Mouse (Mus musculus) forebrain, embryonic 11.5 days (tissue): ENCODE results near the gene Jmjd1c. TPM values are rescaled to one million over a fixed set of nuclear protein-coding genes. Genes with fewer than 3 reads are reported as not detected.

Experiments used
- ATAC-seq: fragments of 200-750 bp; cut with Nextera tagmentation; replicated peaks from 2 replicates; pipeline ENCODE4 v1.8.0; 2017; ENCODE audit warnings: moderate TSS enrichment; ENCODE audit not compliant: low FRiP score
- DNase-seq: peaks from one replicate; pipeline ENCODE4 v3.0.0-alpha.2; 2017; ENCODE audit warnings: low spot score
- H3K27ac ChIP-seq: fragments of 300-500 bp; sonication (generic); 2 replicates; pipeline ENCODE4 v1.5.1; 2014; ENCODE audit warnings: low read depth, low read length
- H3K27me3 ChIP-seq: fragments of 300-500 bp; sonication (generic); 2 replicates; pipeline ENCODE4 v1.6.1; 2014; ENCODE audit warnings: mild to moderate bottlenecking, low read length, mixed read lengths; ENCODE audit not compliant: control insufficient read depth, insufficient read depth
- H3K36me3 ChIP-seq: fragments of 300-500 bp; sonication (generic); 2 replicates; pipeline ENCODE4 v1.6.1; 2014; ENCODE audit warnings: mild to moderate bottlenecking, low read length, moderate library complexity, mixed read lengths; ENCODE audit not compliant: control insufficient read depth, insufficient read depth
- H3K4me1 ChIP-seq: fragments of 300-500 bp; sonication (generic); replicated peaks from 2 replicates; pipeline ENCODE4 v1.6.1; 2014; ENCODE audit warnings: low read length, mixed read lengths; ENCODE audit not compliant: control insufficient read depth, insufficient read depth
- H3K4me2 ChIP-seq: fragments of 300-500 bp; sonication (generic); 2 replicates; pipeline ENCODE4 v1.6.1; 2014; ENCODE audit warnings: low read depth, mild to moderate bottlenecking, low read length, moderate library complexity, mixed read lengths; ENCODE audit not compliant: severe bottlenecking
- H3K4me3 ChIP-seq: fragments of 300-500 bp; sonication (generic); 2 replicates; pipeline ENCODE4 v1.5.1; 2014; ENCODE audit warnings: low read depth, low read length
- H3K9ac ChIP-seq: fragments of 300-500 bp; sonication (generic); 2 replicates; pipeline ENCODE4 v1.6.1; 2014; ENCODE audit warnings: low read length
- H3K9me3 ChIP-seq: fragments of 300-500 bp; sonication (generic); 2 replicates; pipeline ENCODE4 v1.6.1; 2016; ENCODE audit warnings: low read length, mixed read lengths; ENCODE audit not compliant: control insufficient read depth
- WGBS: fragments of 180-500 bp; shearing (Covaris S2); extraction: QIAGEN DNeasy Blood & Tissue Kit; methylation state at CpG from one replicate; pipeline ENCODE4 v1.1.7; 2014; 5-methylcytosine and 5-hydroxymethylcytosine counted together
- polyA plus RNA-seq: library from polyadenylated mRNA; unstranded; fragments of >200 nt; fragmentation: Nextera tagmentation; extraction: Ambion mirVana; gene quantifications from 2 replicates; pipeline ENCODE4 v1.2.1, GENCODE M21; 2014

Jmjd1c gene
- polyA plus RNA-seq, 1 experiment from 2014 or later: 55.7 TPM

- 10% methylated on average over 10 of the region's 10 CpGs for WGBS
Observed at GRCm38 (mm10) chr10:67284311-67284710, 188.4 kb downstream of the Jmjd1c start.

GRCm38 (mm10) chr10:67284761-67285175 lies 188.8 kb downstream of the Jmjd1c start:
- DNase-seq (peak; percentile 76), ATAC-seq (peak; percentile 71)
- WGBS: under 1% methylated on average over 33 of the region's 41 CpGs
- H3K9me3 ChIP-seq: no peaks in the 10 kb centered on the region
- peak overlapping the region; percentile 85 for H3K4me3 ChIP-seq
- peak overlapping the region; percentile 88 for H3K4me2 ChIP-seq
- H3K36me3 ChIP-seq: no peaks in the 10 kb centered on the region
- H3K9ac ChIP-seq: peak overlapping the region; percentile 87
- no peaks in the 10 kb centered on the region for H3K27me3 ChIP-seq
- no peak overlapping the region for H3K27ac ChIP-seq
- H3K4me1 ChIP-seq: peaks cover 6% of the 10 kb centered on the region; the same call in 1 of the 2 replicates

More at GRCm38 (mm10) chr10:67284311-67284710, 188.4 kb downstream of the Jmjd1c start:
- no peak for ATAC-seq
- H3K27ac ChIP-seq: no peak overlapping the region
- no peaks in the 10 kb centered on the region for H3K27me3 ChIP-seq
- peak overlapping the region; percentile 87 for H3K9ac ChIP-seq
- H3K4me1 ChIP-seq: peaks cover 6% of the 10 kb centered on the region; the same call in 1 of the 2 replicates
- peak overlapping the region; percentile 85 for H3K4me3 ChIP-seq
- no peaks in the 10 kb centered on the region for H3K36me3 ChIP-seq
- DNase-seq: no peak
- H3K9me3 ChIP-seq: no peaks in the 10 kb centered on the region
- peak overlapping the region; percentile 88 for H3K4me2 ChIP-seq

- Histone ChIP-seq H3K9ac (peak within 1 kb of the TSS; percentile 87), H3K27me3 (no peaks in the 10 kb centered on the region), H3K9me3 (no peaks in the 10 kb centered on the region), H3K27ac (no peak within 1 kb of the TSS), H3K4me1 (peaks cover 6% of the 10 kb centered on the region; the same call in 1 of the 2 replicates), H3K4me3 (peak within 1 kb of the TSS; percentile 85), H3K4me2 (peak within 1 kb of the TSS; percentile 88), H3K36me3 (no peaks in the 10 kb centered on the region)
- DNase-seq (peak; percentile 95), ATAC-seq (peak; percentile 92)
- WGBS: 3% methylated on average over 43 of the region's 52 CpGs
Observed at GRCm38 (mm10) chr10:67285176-67285814, 189.4 kb downstream of the Jmjd1c start, which contains the start of gene Nrbf2. TSS of gene Nrbf2 (minus strand) at chr10:67285305.

DNA sequence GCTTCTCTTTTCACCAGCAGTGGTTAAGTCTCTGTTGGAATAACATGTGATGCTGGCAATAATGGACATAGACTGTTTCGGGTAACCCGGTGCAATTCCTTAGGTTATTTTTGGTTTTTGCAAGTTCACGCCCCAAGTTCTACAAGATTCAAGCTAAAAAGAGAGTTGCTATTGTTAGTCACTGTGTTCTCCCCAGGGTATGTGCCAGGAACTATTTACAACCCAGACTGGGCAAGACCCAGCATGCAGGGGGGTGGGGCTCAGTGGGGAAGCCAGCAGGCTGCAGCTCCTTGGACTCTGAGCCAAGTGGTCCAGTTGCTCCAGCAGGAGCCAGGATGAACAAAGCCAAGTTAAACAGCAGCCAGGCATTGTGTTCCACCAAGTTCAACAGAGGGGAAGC lies 192.0 kb downstream of the Jmjd1c start:
- Histone ChIP-seq H3K27ac (no peak overlapping the region), H3K4me2 (no peak overlapping the region), H3K9ac (no peak overlapping the region), H3K4me3 (no peak overlapping the region), H3K27me3 (no peaks in the 10 kb centered on the region), H3K4me1 (peaks cover 6% of the 10 kb centered on the region; the same call in 1 of the 2 replicates), H3K9me3 (no peaks in the 10 kb centered on the region), H3K36me3 (no peaks in the 10 kb centered on the region)
- DNase-seq (no peak), ATAC-seq (no peak)
- 81% methylated on average over 3 of the region's 3 CpGs for WGBS

DNA sequence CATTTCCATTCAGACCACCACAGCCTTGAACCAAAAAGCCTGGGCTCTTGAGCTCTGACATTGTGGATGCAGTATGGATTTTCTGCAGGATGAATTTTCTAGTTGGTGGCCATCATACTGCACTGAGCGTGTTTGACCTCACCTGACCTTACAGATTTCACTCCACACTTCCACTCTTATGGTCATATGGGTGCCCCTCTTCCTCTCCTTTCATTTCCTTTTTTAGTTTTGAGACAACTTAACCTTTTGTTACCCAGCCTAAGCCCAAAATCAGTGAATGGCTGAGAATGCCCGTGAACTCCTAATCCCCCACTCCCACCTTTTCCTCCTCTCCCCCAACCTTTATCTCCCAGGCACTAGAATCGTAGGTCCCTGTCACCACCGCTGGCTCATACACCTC lies 194.7 kb downstream of the Jmjd1c start:
- H3K9ac ChIP-seq: no peak overlapping the region
- H3K36me3 ChIP-seq: no peaks in the 10 kb centered on the region
- no peaks in the 10 kb centered on the region for H3K27me3 ChIP-seq
- ATAC-seq: no peak
- no peak overlapping the region for H3K4me3 ChIP-seq
- H3K4me1 ChIP-seq: no peaks in the 10 kb centered on the region
- no peak overlapping the region for H3K27ac ChIP-seq
- no peak overlapping the region for H3K4me2 ChIP-seq
- H3K9me3 ChIP-seq: no peaks in the 10 kb centered on the region
- WGBS: 68% methylated on average over 4 of the region's 4 CpGs
- DNase-seq: no peak

GRCm38 (mm10) chr10:67291087-67291486 lies 195.2 kb downstream of the Jmjd1c start:
- ATAC-seq (no peak), DNase-seq (no peak)
- Histone ChIP-seq H3K4me1 (no peaks in the 10 kb centered on the region), H3K36me3 (no peaks in the 10 kb centered on the region), H3K27me3 (no peaks in the 10 kb centered on the region), H3K9ac (no peak overlapping the region), H3K4me3 (no peak overlapping the region), H3K9me3 (no peaks in the 10 kb centered on the region), H3K4me2 (no peak overlapping the region), H3K27ac (no peak overlapping the region)
- WGBS: 86% methylated on average over 8 of the region's 8 CpGs

DNA sequence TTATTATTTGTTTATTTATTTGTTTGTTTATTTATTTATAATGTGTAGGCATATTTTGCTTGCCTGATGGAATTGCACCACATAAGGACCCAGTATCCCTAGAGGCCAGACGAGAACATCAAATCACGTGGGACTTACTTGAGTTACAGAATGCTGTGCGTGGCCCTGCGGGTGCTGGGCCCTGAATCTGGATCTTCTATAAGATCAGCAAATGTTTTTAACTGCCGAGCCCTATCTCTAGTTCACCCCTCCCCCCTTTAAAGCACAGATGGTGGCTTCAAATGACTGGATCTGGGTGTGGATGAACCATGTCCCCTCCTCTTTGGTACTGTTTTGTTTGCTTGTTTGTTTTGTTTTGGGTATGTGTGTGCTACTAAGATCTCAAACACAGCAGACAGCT lies 199.4 kb downstream of the Jmjd1c start:
- Histone ChIP-seq H3K9ac (no peak overlapping the region), H3K4me3 (no peak overlapping the region), H3K4me2 (no peak overlapping the region), H3K36me3 (no peaks in the 10 kb centered on the region), H3K9me3 (no peaks in the 10 kb centered on the region), H3K4me1 (no peaks in the 10 kb centered on the region), H3K27ac (no peak overlapping the region), H3K27me3 (no peaks in the 10 kb centered on the region)
- DNase-seq (no peak), ATAC-seq (no peak)
- WGBS: 88% methylated on average over 5 of the region's 5 CpGs

- Histone ChIP-seq H3K36me3 (no peaks in the 10 kb centered on the region), H3K27ac (no peak overlapping the region), H3K4me2 (no peak overlapping the region), H3K4me3 (no peak overlapping the region), H3K27me3 (no peaks in the 10 kb centered on the region), H3K9me3 (no peaks in the 10 kb centered on the region), H3K9ac (no peak overlapping the region), H3K4me1 (no peaks in the 10 kb centered on the region)
- no peak for DNase-seq
- WGBS: 90% methylated on average over 7 of the region's 7 CpGs
- no peak for ATAC-seq
Observed at GRCm38 (mm10) chr10:67295938-67296466, 200.1 kb downstream of the Jmjd1c start.
